Mouse (Mus musculus) liver, embryonic 12.5 days (tissue): ENCODE measurements at regions not wholly inside any gene's neighbourhood (a gene's known extent, or its start where the extent isn't known, plus 50 kb on each side); places are given as distances from the start of the nearest gene placed in this dataset.

Experiments used
- ATAC-seq: fragments of 200-750 bp; cut with Nextera tagmentation; 2 replicates; pipeline ENCODE4 v1.8.0; 2017; ENCODE audit warnings: moderate number of reproducible peaks, mild to moderate bottlenecking, moderate library complexity
- H3K27ac ChIP-seq: fragments of 300-500 bp; sonication (generic); 2 replicates; pipeline ENCODE4 v1.5.1; 2016; ENCODE audit warnings: mild to moderate bottlenecking
- H3K27me3 ChIP-seq: fragments of 300-500 bp; sonication (generic); replicated peaks from 2 replicates; pipeline ENCODE4 v1.6.1; 2016; ENCODE audit warnings: mild to moderate bottlenecking, moderate library complexity
- H3K36me3 ChIP-seq: fragments of 300-500 bp; sonication (generic); 2 replicates; pipeline ENCODE4 v1.6.1; 2016; ENCODE audit warnings: mild to moderate bottlenecking, moderate library complexity
- H3K4me1 ChIP-seq: fragments of 300-500 bp; sonication (generic); 2 replicates; pipeline ENCODE4 v1.6.1; 2016
- H3K4me2 ChIP-seq: fragments of 300-500 bp; sonication (generic); 2 replicates; pipeline ENCODE4 v1.6.1; 2016; ENCODE audit warnings: mild to moderate bottlenecking, moderate library complexity
- H3K4me3 ChIP-seq: fragments of 300-500 bp; sonication (generic); 2 replicates; pipeline ENCODE4 v1.5.1; 2016; ENCODE audit warnings: mild to moderate bottlenecking, moderate library complexity
- H3K9ac ChIP-seq: fragments of 300-500 bp; sonication (generic); 2 replicates; pipeline ENCODE4 v1.6.1; 2016; ENCODE audit warnings: mild to moderate bottlenecking, moderate library complexity
- H3K9me3 ChIP-seq: fragments of 300-500 bp; sonication (generic); replicated peaks from 2 replicates; pipeline ENCODE4 v1.6.1; 2016; ENCODE audit warnings: mild to moderate bottlenecking, moderate library complexity
- WGBS: fragments of 180-500 bp; shearing (Covaris S2); methylation state at CpG from one replicate; pipeline ENCODE4 v1.1.7; 2016; ENCODE audit not compliant: insufficient replicate concordance; 5-methylcytosine and 5-hydroxymethylcytosine counted together

GRCm38 (mm10) chr2:170277182-170277767 lies 129.4 kb upstream of the Zfp217 start:
- Histone ChIP-seq H3K4me2 (no peak overlapping the region), H3K4me3 (no peak overlapping the region), H3K4me1 (0 out of 2 replicates have a peak, but pooled peaks cover 6% of the 10 kb centered on the region), H3K9ac (no peak overlapping the region), H3K27me3 (no peaks in the 10 kb centered on the region), H3K9me3 (no peaks in the 10 kb centered on the region), H3K27ac (no peak overlapping the region), H3K36me3 (no peaks in the 10 kb centered on the region)
- WGBS: 74% methylated on average over 18 of the region's 18 CpGs
- no peak for ATAC-seq

GRCm38 (mm10) chr2:170275687-170276086 lies 127.8 kb upstream of the Zfp217 start:
- Histone ChIP-seq H3K9me3 (no peaks in the 10 kb centered on the region), H3K4me1 (no peaks in the 10 kb centered on the region), H3K9ac (no peak overlapping the region), H3K4me3 (no peak overlapping the region), H3K27ac (no peak overlapping the region), H3K27me3 (no peaks in the 10 kb centered on the region), H3K36me3 (no peaks in the 10 kb centered on the region), H3K4me2 (no peak overlapping the region)
- WGBS: 62% methylated on average over 4 of the region's 4 CpGs
- ATAC-seq: no peak

- H3K4me3 ChIP-seq: no peak overlapping the region
- H3K9ac ChIP-seq: no peak overlapping the region
- no peak overlapping the region for H3K4me2 ChIP-seq
- H3K4me1 ChIP-seq: peaks cover 8% of the 10 kb centered on the region; the same call in 1 of the 2 replicates
- H3K9me3 ChIP-seq: no peaks in the 10 kb centered on the region
- H3K36me3 ChIP-seq: no peaks in the 10 kb centered on the region
- no peak overlapping the region for H3K27ac ChIP-seq
- H3K27me3 ChIP-seq: peaks cover 4% of the 10 kb centered on the region; the same call in 1 of the 2 replicates
- ATAC-seq: peak; percentile 31; the same call in 1 of the 2 replicates
- WGBS: 65% methylated on average over 11 of the region's 11 CpGs
These were observed 122.1 kb upstream of the Zfp217 start for GRCm38 (mm10) chr2:170269926-170270577.

- no peak for ATAC-seq
- Histone ChIP-seq H3K36me3 (no peaks in the 10 kb centered on the region), H3K27ac (no peak overlapping the region), H3K4me2 (no peak overlapping the region), H3K9me3 (no peaks in the 10 kb centered on the region), H3K4me3 (no peak overlapping the region), H3K27me3 (peaks cover 4% of the 10 kb centered on the region; the same call in 1 of the 2 replicates), H3K9ac (no peak overlapping the region), H3K4me1 (peaks cover 8% of the 10 kb centered on the region; the same call in 1 of the 2 replicates)
- 43% methylated on average over 8 of the region's 8 CpGs for WGBS
These were observed 120.2 kb upstream of the Zfp217 start for GRCm38 (mm10) chr2:170268080-170268479.

GRCm38 (mm10) chr2:170267152-170267551 lies 119.2 kb upstream of the Zfp217 start:
- H3K4me1 ChIP-seq: peaks cover 8% of the 10 kb centered on the region; the same call in 1 of the 2 replicates
- ATAC-seq: no peak
- H3K36me3 ChIP-seq: no peaks in the 10 kb centered on the region
- H3K27me3 ChIP-seq: peaks cover 4% of the 10 kb centered on the region; the same call in 1 of the 2 replicates
- no peak overlapping the region for H3K27ac ChIP-seq
- H3K9me3 ChIP-seq: no peaks in the 10 kb centered on the region
- 27% methylated on average over 12 of the region's 12 CpGs for WGBS
- H3K9ac ChIP-seq: no peak overlapping the region
- 0 out of 2 replicates have a peak overlapping the region, but pooled peaks have one; percentile 18 for H3K4me3 ChIP-seq
- H3K4me2 ChIP-seq: peak overlapping the region; percentile 52

GRCm38 (mm10) chr2:170266407-170267101 lies 118.7 kb upstream of the Zfp217 start:
- no peak overlapping the region for H3K27ac ChIP-seq
- H3K9ac ChIP-seq: no peak overlapping the region
- H3K4me1 ChIP-seq: peaks cover 8% of the 10 kb centered on the region; the same call in 1 of the 2 replicates

GRCm38 (mm10) chr2:170263594-170263993 lies 115.7 kb upstream of the Zfp217 start:
- no peak overlapping the region for H3K27ac ChIP-seq
- H3K4me2 ChIP-seq: no peak overlapping the region
- no peak overlapping the region for H3K9ac ChIP-seq
- peaks cover 4% of the 10 kb centered on the region; the same call in 1 of the 2 replicates for H3K27me3 ChIP-seq
- H3K9me3 ChIP-seq: no peaks in the 10 kb centered on the region
- H3K4me3 ChIP-seq: no peak overlapping the region
- peaks cover 8% of the 10 kb centered on the region; the same call in 1 of the 2 replicates for H3K4me1 ChIP-seq
- no peak for ATAC-seq
- WGBS: 58% methylated on average over 4 of the region's 4 CpGs
- H3K36me3 ChIP-seq: no peaks in the 10 kb centered on the region

More at GRCm38 (mm10) chr2:170266407-170267101, 118.7 kb upstream of the Zfp217 start:
- H3K9me3 ChIP-seq: no peaks in the 10 kb centered on the region
- no peak for ATAC-seq
- peak overlapping the region; percentile 52 for H3K4me2 ChIP-seq
- peaks cover 4% of the 10 kb centered on the region; the same call in 1 of the 2 replicates for H3K27me3 ChIP-seq
- H3K36me3 ChIP-seq: no peaks in the 10 kb centered on the region
- H3K4me3 ChIP-seq: peak overlapping the region; percentile 18
- WGBS: 18% methylated on average over 16 of the region's 16 CpGs

GRCm38 (mm10) chr2:170261191-170261590 lies 113.3 kb upstream of the Zfp217 start:
- H3K36me3 ChIP-seq: no peaks in the 10 kb centered on the region
- no peak overlapping the region for H3K27ac ChIP-seq
- H3K4me3 ChIP-seq: no peak overlapping the region
- H3K4me2 ChIP-seq: no peak overlapping the region
- H3K4me1 ChIP-seq: no peaks in the 10 kb centered on the region
- no peaks in the 10 kb centered on the region for H3K9me3 ChIP-seq
- H3K9ac ChIP-seq: no peak overlapping the region
- H3K27me3 ChIP-seq: no peaks in the 10 kb centered on the region
- 75% methylated on average over 2 of the region's 2 CpGs for WGBS
- ATAC-seq: no peak

- no peak overlapping the region for H3K27ac ChIP-seq
- H3K9me3 ChIP-seq: no peaks in the 10 kb centered on the region
- WGBS: 75% methylated on average over 10 of the region's 10 CpGs
- no peak overlapping the region for H3K4me3 ChIP-seq
- H3K27me3 ChIP-seq: no peaks in the 10 kb centered on the region
- H3K4me2 ChIP-seq: no peak overlapping the region
- H3K4me1 ChIP-seq: no peaks in the 10 kb centered on the region
- ATAC-seq: no peak
- H3K9ac ChIP-seq: no peak overlapping the region
- no peaks in the 10 kb centered on the region for H3K36me3 ChIP-seq
These were observed 112.0 kb upstream of the Zfp217 start for GRCm38 (mm10) chr2:170259662-170260457.

GRCm38 (mm10) chr2:170258367-170258766 lies 110.5 kb upstream of the Zfp217 start:
- Histone ChIP-seq H3K9ac (no peak overlapping the region), H3K4me2 (no peak overlapping the region), H3K4me1 (0 out of 2 replicates have a peak, but pooled peaks cover 4% of the 10 kb centered on the region), H3K4me3 (no peak overlapping the region), H3K36me3 (no peaks in the 10 kb centered on the region), H3K9me3 (no peaks in the 10 kb centered on the region), H3K27ac (no peak overlapping the region), H3K27me3 (no peaks in the 10 kb centered on the region)
- WGBS: 41% methylated on average over 13 of the region's 13 CpGs
- ATAC-seq: no peak

GRCm38 (mm10) chr2:170257671-170258235 lies 109.8 kb upstream of the Zfp217 start:
- Histone ChIP-seq H3K4me3 (no peak overlapping the region), H3K9me3 (no peaks in the 10 kb centered on the region), H3K27me3 (no peaks in the 10 kb centered on the region), H3K36me3 (no peaks in the 10 kb centered on the region), H3K9ac (no peak overlapping the region), H3K27ac (no peak overlapping the region), H3K4me1 (peaks cover 9% of the 10 kb centered on the region), H3K4me2 (no peak overlapping the region)
- 77% methylated on average over 5 of the region's 5 CpGs for WGBS
- ATAC-seq: no peak
